Mouse (Mus musculus): ENCODE data around the gene Gldn.

DNA sequence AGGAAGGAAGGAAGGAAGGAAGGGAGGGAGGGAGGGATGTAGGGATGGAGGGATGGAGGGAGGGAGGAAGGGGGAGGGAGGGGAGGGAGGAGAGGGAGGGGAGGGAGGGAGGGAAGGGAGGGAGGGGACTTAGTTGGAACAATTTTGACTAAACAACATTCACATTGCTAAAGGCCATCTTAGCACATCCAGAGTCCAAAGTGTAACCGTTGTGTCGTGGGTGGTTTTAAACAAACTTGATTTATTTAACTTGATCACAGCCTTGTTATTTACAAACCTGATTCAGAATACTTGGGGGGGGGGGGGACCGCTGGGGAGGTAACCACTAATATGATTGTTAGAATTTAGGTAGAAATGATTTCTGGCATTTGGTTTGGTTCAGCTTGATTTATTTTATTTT is 13.1 kb downstream of the Gldn start:
- no peak for TF ChIP-seq MAX (IDR thresholded peaks at IDR 0.05)
- TF ChIP-seq CTCF (IDR thresholded peaks at IDR 0.05; ENCODE audit: control insufficient read depth, insufficient read depth, insufficient read length), result no peak
- no peak for TF ChIP-seq USF1 (IDR thresholded peaks at IDR 0.05; ENCODE audit: low read depth)
